Mouse (Mus musculus) frontal cortex, postnatal 14 days (tissue): ENCODE results near the gene Dgkz.

ENCODE experiments used
- DNase-seq, 2 experiments: peaks; one replicate each; pipeline ENCODE4 v3.0.0; 2022; ENCODE audit warnings: low spot score in 2 of 2

The Dgkz gene

GRCm38 (mm10) chr2:91975581-91976541, at the start of gene Dgkz:
Gene Dgkz (minus strand): TSS chr2:91975864.
- no peak for DNase-seq

GRCm38 (mm10) chr2:92025202-92025601, 49.5 kb upstream of the Dgkz start:
- no peak for DNase-seq

- peak in 1 of 2 experiments; percentile 45 for DNase-seq
Observed at GRCm38 (mm10) chr2:92024274-92024672, 48.6 kb upstream of the Dgkz start, which contains the start of gene Creb3l1. Gene Creb3l1 (minus strand): TSS chr2:92024502.

GRCm38 (mm10) chr2:92023362-92024273, 48.0 kb upstream of the Dgkz start:
- DNase-seq: no peak

GRCm38 (mm10) chr2:92020676-92021265, 45.1 kb upstream of the Dgkz start:
- DNase-seq: no peak

- DNase-seq: no peak
Observed at GRCm38 (mm10) chr2:92017440-92017839, 41.8 kb upstream of the Dgkz start.

GRCm38 (mm10) chr2:92016981-92017380, 41.3 kb upstream of the Dgkz start:
- DNase-seq: no peak

GRCm38 (mm10) chr2:92014891-92015290, 39.2 kb upstream of the Dgkz start:
- DNase-seq: no peak

GRCm38 (mm10) chr2:92014248-92014647, 38.6 kb upstream of the Dgkz start:
- DNase-seq: no peak

- DNase-seq: no peak
Observed at GRCm38 (mm10) chr2:92012768-92013445, 37.2 kb upstream of the Dgkz start.

- no peak for DNase-seq
Observed at GRCm38 (mm10) chr2:92011424-92012353, 36.0 kb upstream of the Dgkz start.

GRCm38 (mm10) chr2:92008623-92009404, 33.1 kb upstream of the Dgkz start:
- no peak for DNase-seq

GRCm38 (mm10) chr2:92007933-92008622, 32.4 kb upstream of the Dgkz start:
- peak; percentile 96 to 98 for DNase-seq

GRCm38 (mm10) chr2:92006983-92007921, 31.6 kb upstream of the Dgkz start:
- peak in 1 of 2 experiments; percentile 46 for DNase-seq

- DNase-seq: no peak
Observed at GRCm38 (mm10) chr2:92006491-92006890, 30.8 kb upstream of the Dgkz start.

GRCm38 (mm10) chr2:92004617-92005016, 29.0 kb upstream of the Dgkz start:
- DNase-seq: no peak

- DNase-seq: no peak
Observed at GRCm38 (mm10) chr2:91997905-91998608, 22.4 kb upstream of the Dgkz start.
